Mouse (Mus musculus): Measurements from ENCODE around the gene Stpg2. TPM values are rescaled to one million over a fixed set of nuclear protein-coding genes. Genes with fewer than 3 reads are reported as not detected.

Stpg2 gene
- total and polyA plus RNA-seq, 3 experiments: not detected

DNA sequence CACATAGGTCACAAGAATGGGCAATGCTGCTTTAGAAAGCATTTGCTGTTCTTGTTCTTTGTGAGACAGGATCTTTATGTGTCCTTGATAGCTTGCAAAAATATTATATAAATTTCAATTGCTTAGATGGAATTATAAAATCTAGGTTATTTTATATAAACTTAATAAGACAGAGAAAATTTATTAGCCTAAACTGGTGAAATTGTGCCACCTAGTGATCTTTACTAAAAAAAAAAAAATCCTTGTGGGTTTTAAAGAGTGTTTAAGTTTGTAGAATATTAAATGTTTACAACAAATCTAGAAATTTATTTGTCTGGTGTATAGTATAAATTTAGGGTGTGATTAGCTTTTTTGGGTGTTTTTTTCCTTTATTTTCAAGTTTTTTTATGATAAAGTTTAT is 11.6 kb upstream of the Stpg2 start (continued):
- no peak for TF ChIP-seq GABPA (IDR thresholded peaks at IDR 0.05; ENCODE audit: insufficient replicate concordance, low read depth, low read length)
- no peak for TF ChIP-seq UBTF (IDR thresholded peaks at IDR 0.05; ENCODE audit: low read depth, low read length)
- no peak for TF ChIP-seq MYC (IDR thresholded peaks at IDR 0.05; ENCODE audit: low read depth, low read length)
- TF ChIP-seq HCFC1 (IDR thresholded peaks at IDR 0.05; ENCODE audit: low read depth, low read length): no peak

- Histone ChIP-seq H3K27ac (ENCODE audit: insufficient read depth, low read depth) (no peak overlapping the region), H3K9ac (ENCODE audit: insufficient read depth, low read depth) (no peak overlapping the region), H3K36me3 (replicated peaks in 1 of 2; ENCODE audit: control insufficient read depth in 1 of 2, insufficient read depth in 1 of 2, low read length in 1 of 2) (no peaks in the 10 kb centered on the region), H3K4me3 (replicated peaks in 1 of 3; ENCODE audit: low read depth in 2 of 3, low read length in 2 of 3, poor library complexity in 1 of 3) (peak overlapping the region in 2 of 3 experiments; percentile 29 to 43), H3K9me3 (replicated peaks; ENCODE audit: low read length) (no peaks in the 10 kb centered on the region), H3K79me2 (replicated peaks; ENCODE audit: control insufficient read depth, extremely low read depth, insufficient read depth, poor library complexity, severe bottlenecking) (no peaks in the 10 kb centered on the region), H3K4me2 (ENCODE audit: insufficient read depth, low read depth, poor library complexity, severe bottlenecking) (no peak overlapping the region), H3K27me3 (replicated peaks) (no peaks in the 10 kb centered on the region), H3K4me1 (ENCODE audit: control insufficient read depth in 1 of 2, insufficient read depth in 2 of 2) (peaks cover 0 to 1% of the 10 kb centered on the region in 2 experiments; a peak in 2 of 4 replicates)
- no peak for TF ChIP-seq MAZ (IDR thresholded peaks at IDR 0.05; ENCODE audit: low read depth, low read length)
- TF ChIP-seq JUN (IDR thresholded peaks at IDR 0.05; ENCODE audit: insufficient read depth, low read depth, low read length): no peak
- TF ChIP-seq JUND (conservative IDR thresholded peaks at IDR 0.05; ENCODE audit: low read depth, low read length): peak; percentile 35; the same call in 1 of the 2 replicates
- TF ChIP-seq ELF1 (IDR thresholded peaks at IDR 0.05; ENCODE audit: low read depth, low read length): peak; percentile 36; the same call in 1 of the 2 replicates
- TF ChIP-seq ETS1 (conservative IDR thresholded peaks at IDR 0.05; ENCODE audit: low read depth, low read length): peak; percentile 44; the same call in 1 of the 2 replicates
- peak; percentile 63 for TF ChIP-seq CHD2 (IDR thresholded peaks at IDR 0.05; ENCODE audit: low read length)
- TF ChIP-seq BHLHE40 (IDR thresholded peaks at IDR 0.05; ENCODE audit: low read depth, low read length): peak; percentile 50; the same call in 1 of the 2 replicates
- TF ChIP-seq POLR2A (IDR thresholded peaks at IDR 0.05; ENCODE audit: low read depth, low read length): 0 out of 2 replicates have a peak, but pooled peaks have one; percentile 31
- TF ChIP-seq USF1 (IDR thresholded peaks at IDR 0.05; ENCODE audit: low read depth, low read length): no peak
- dilution Hi-C loops (cut with MboI; ENCODE audit: extremely low pct_ligation_motif_present, extremely low pct_unique_long_range_greater_than_20kb, low sequenced_read_pairs) (no loop called here), in situ Hi-C loops (cut with MboI; ENCODE audit: low pct_ligation_motif_present, low pct_unique_long_range_greater_than_20kb, low sequenced_read_pairs) (loop anchor here (25.0 kb wide), 1 partner anchor 561 kb away; no protein-coding TSS in a partner anchor)
- peak; percentile 80 for DNase-seq (ENCODE audit: extremely low read depth)
Measured at GRCm38 (mm10) chr3:139198412-139198811, 7.1 kb upstream of the Stpg2 start.

DNA sequence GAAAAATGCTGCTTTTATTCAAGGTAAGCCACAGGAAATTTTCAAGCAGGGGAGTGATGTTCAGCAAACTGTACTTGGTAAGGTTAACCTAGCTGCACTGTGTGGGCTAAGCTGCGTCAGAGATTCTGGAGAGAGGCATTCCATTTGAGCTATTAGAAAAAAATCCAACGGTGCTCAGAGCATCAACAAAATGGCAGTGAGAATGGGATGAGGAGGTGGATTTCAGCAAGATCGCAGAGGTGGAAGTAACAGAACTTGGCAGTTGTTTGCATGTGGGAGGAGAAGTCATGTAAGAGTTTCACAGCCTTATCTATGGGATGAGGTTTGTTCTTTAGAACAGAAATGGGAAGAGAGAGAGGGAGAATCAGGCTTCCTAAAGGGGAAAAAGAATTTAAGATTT is 5.2 kb upstream of the Stpg2 start:
- dilution Hi-C loops (cut with MboI; ENCODE audit: extremely low pct_ligation_motif_present, extremely low pct_unique_long_range_greater_than_20kb, low sequenced_read_pairs) (no loop called here), in situ Hi-C loops (cut with MboI; ENCODE audit: low pct_ligation_motif_present, low pct_unique_long_range_greater_than_20kb, low sequenced_read_pairs) (no loop called here)
- H3K4me2 ChIP-seq (ENCODE audit: insufficient read depth, low read depth, poor library complexity, severe bottlenecking): no peak overlapping the region
- no peak overlapping the region for H3K4me3 ChIP-seq (replicated peaks in 1 of 3; ENCODE audit: low read depth in 2 of 3, low read length in 2 of 3, poor library complexity in 1 of 3)
- H3K9me3 ChIP-seq (replicated peaks; ENCODE audit: low read length): no peaks in the 10 kb centered on the region
- H3K36me3 ChIP-seq (replicated peaks in 1 of 2; ENCODE audit: control insufficient read depth in 1 of 2, insufficient read depth in 1 of 2, low read length in 1 of 2): no peaks in the 10 kb centered on the region
- H3K27me3 ChIP-seq (replicated peaks): no peaks in the 10 kb centered on the region
- H3K4me1 ChIP-seq (ENCODE audit: control insufficient read depth in 1 of 2, insufficient read depth in 2 of 2): peaks cover 0 to 2% of the 10 kb centered on the region in 2 experiments; a peak in 2 of 4 replicates
- TF ChIP-seq HCFC1 (IDR thresholded peaks at IDR 0.05; ENCODE audit: low read depth, low read length): no peak
- no peak for TF ChIP-seq CHD1 (IDR thresholded peaks at IDR 0.05; ENCODE audit: low read depth, low read length)
- no peak for TF ChIP-seq POLR2AphosphoS2 (IDR thresholded peaks at IDR 0.05; ENCODE audit: low read depth, low read length)
- TF ChIP-seq POLR2A (IDR thresholded peaks at IDR 0.05; ENCODE audit: low read depth, low read length): no peak
- no peak for TF ChIP-seq MEF2A (IDR thresholded peaks at IDR 0.05; ENCODE audit: borderline replicate concordance, low read depth, low read length)
- no peak for TF ChIP-seq ZNF384 (IDR thresholded peaks at IDR 0.05; ENCODE audit: low read depth, low read length)
- TF ChIP-seq GABPA (IDR thresholded peaks at IDR 0.05; ENCODE audit: insufficient replicate concordance, low read depth, low read length): no peak
- no peak for TF ChIP-seq IRF4 (IDR thresholded peaks at IDR 0.05; ENCODE audit: low read depth, low read length)
- TF ChIP-seq RCOR1 (conservative IDR thresholded peaks at IDR 0.05; ENCODE audit: low read depth, low read length): no peak
- no peak for TF ChIP-seq MYC (IDR thresholded peaks at IDR 0.05; ENCODE audit: low read depth, low read length)
- TF ChIP-seq JUND (conservative IDR thresholded peaks at IDR 0.05; ENCODE audit: low read depth, low read length): no peak
- TF ChIP-seq MAX (IDR thresholded peaks at IDR 0.05; ENCODE audit: low read length): no peak
- TF ChIP-seq MAZ (IDR thresholded peaks at IDR 0.05; ENCODE audit: low read depth, low read length): no peak
- TF ChIP-seq CHD2 (IDR thresholded peaks at IDR 0.05; ENCODE audit: low read length): no peak
- TF ChIP-seq NRF1 (IDR thresholded peaks at IDR 0.05; ENCODE audit: low read depth, low read length): no peak
- TF ChIP-seq ZMIZ1 (IDR thresholded peaks at IDR 0.05; ENCODE audit: low read depth, low read length): no peak
- TF ChIP-seq KAT2A (IDR thresholded peaks at IDR 0.05; ENCODE audit: insufficient replicate concordance, low read length): no peak
- TF ChIP-seq MAFK (IDR thresholded peaks at IDR 0.05; ENCODE audit: insufficient replicate concordance, low read length): no peak
- TF ChIP-seq TBP (conservative IDR thresholded peaks at IDR 0.05; ENCODE audit: low read depth, low read length): no peak
- no peak for TF ChIP-seq CTCF (conservative IDR thresholded peaks at IDR 0.05 in 1 of 2, IDR thresholded peaks at IDR 0.05 in 1 of 2; ENCODE audit: low read depth in 2 of 2, low read length in 2 of 2)
- DNase-seq (ENCODE audit: extremely low read depth): no peak
- H3K79me2 ChIP-seq (replicated peaks; ENCODE audit: control insufficient read depth, extremely low read depth, insufficient read depth, poor library complexity, severe bottlenecking): no peaks in the 10 kb centered on the region
- no peak overlapping the region for H3K27ac ChIP-seq (ENCODE audit: insufficient read depth, low read depth)
- H3K9ac ChIP-seq (ENCODE audit: insufficient read depth, low read depth): no peak overlapping the region
